Mouse (Mus musculus) thymus, postnatal 14 days (tissue): ENCODE results near the gene Nfyc.
A peak's percentile ranks its signal among the peaks of the same experiment; 100 is the strongest.

ENCODE experiments used
- DNase-seq: peaks from one replicate; pipeline ENCODE4 v3.0.0; 2021

Gene Nfyc

GRCm38 (mm10) chr4:120825100-120825553 is 6.2 kb downstream of the Nfyc start:
- DNase-seq = peak; percentile 95

GRCm38 (mm10) chr4:120822191-120822911 is 9.0 kb downstream of the Nfyc start:
- no peak for DNase-seq

GRCm38 (mm10) chr4:120819871-120820270 is 11.5 kb downstream of the Nfyc start:
- DNase-seq = no peak

GRCm38 (mm10) chr4:120819296-120819695 is 12.1 kb downstream of the Nfyc start:
- DNase-seq = no peak

- DNase-seq = no peak
These were observed 13.4 kb downstream of the Nfyc start for GRCm38 (mm10) chr4:120817951-120818350.

- no peak for DNase-seq
These were observed 14.2 kb downstream of the Nfyc start for GRCm38 (mm10) chr4:120817002-120817774.

GRCm38 (mm10) chr4:120815622-120816334 is 15.6 kb downstream of the Nfyc start:
- DNase-seq = peak; percentile 78

GRCm38 (mm10) chr4:120815163-120815562 is 16.2 kb downstream of the Nfyc start:
- DNase-seq = no peak

GRCm38 (mm10) chr4:120814171-120814570 is 17.2 kb downstream of the Nfyc start:
- no peak for DNase-seq

GRCm38 (mm10) chr4:120813762-120814161 is 17.6 kb downstream of the Nfyc start:
- no peak for DNase-seq

GRCm38 (mm10) chr4:120805816-120806215 is 25.6 kb downstream of the Nfyc start:
- DNase-seq = no peak

- peak; percentile 45 for DNase-seq
These were observed 29.9 kb downstream of the Nfyc start for GRCm38 (mm10) chr4:120801446-120801845.

GRCm38 (mm10) chr4:120800691-120801090 is 30.7 kb downstream of the Nfyc start:
- no peak for DNase-seq

- DNase-seq = no peak
These were observed 31.6 kb downstream of the Nfyc start for GRCm38 (mm10) chr4:120799680-120800166.

- DNase-seq = no peak
These were observed 33.2 kb downstream of the Nfyc start for GRCm38 (mm10) chr4:120797985-120798725.

GRCm38 (mm10) chr4:120796687-120797086 is 34.7 kb downstream of the Nfyc start:
- no peak for DNase-seq

- no peak for DNase-seq
These were observed 35.7 kb downstream of the Nfyc start for GRCm38 (mm10) chr4:120795646-120796045.

- DNase-seq = no peak
These were observed 38.5 kb downstream of the Nfyc start for GRCm38 (mm10) chr4:120792918-120793317.

GRCm38 (mm10) chr4:120790027-120790426 is 41.3 kb downstream of the Nfyc start:
- DNase-seq = no peak

- DNase-seq = no peak
These were observed 75.6 kb downstream of the Nfyc start for GRCm38 (mm10) chr4:120755801-120756200.

GRCm38 (mm10) chr4:120755299-120755698 is 76.1 kb downstream of the Nfyc start:
- peak; percentile 82 for DNase-seq

- no peak for DNase-seq
These were observed 81.8 kb downstream of the Nfyc start for GRCm38 (mm10) chr4:120749601-120750000.
